Mouse (Mus musculus) right cerebral cortex, adult 18-20 months (tissue): ENCODE results near the gene Dnase2b.
A peak's percentile ranks its signal among the peaks of the same experiment; 100 is the strongest.

Experiments
- DNase-seq: peaks from one replicate; pipeline ENCODE4 v3.0.0; 2022; ENCODE audit warnings: mixed read lengths

The Dnase2b gene

GRCm38 (mm10) chr3:146611821-146612220 lies 3.6 kb downstream of the Dnase2b start:
- no peak for DNase-seq

GRCm38 (mm10) chr3:146611261-146611660 lies 4.1 kb downstream of the Dnase2b start:
- DNase-seq, result no peak

- peak; percentile 73 for DNase-seq
These were observed 5.1 kb downstream of the Dnase2b start for GRCm38 (mm10) chr3:146610322-146610721.

GRCm38 (mm10) chr3:146607368-146607767 lies 8.0 kb downstream of the Dnase2b start:
- DNase-seq, result peak; percentile 79

GRCm38 (mm10) chr3:146604647-146605046 lies 10.7 kb downstream of the Dnase2b start:
- no peak for DNase-seq

GRCm38 (mm10) chr3:146602531-146602930 lies 12.9 kb downstream of the Dnase2b start:
- no peak for DNase-seq

GRCm38 (mm10) chr3:146601205-146601604 lies 14.2 kb downstream of the Dnase2b start:
- no peak for DNase-seq

GRCm38 (mm10) chr3:146599198-146599900 lies 16.0 kb downstream of the Dnase2b start:
- DNase-seq, result no peak

GRCm38 (mm10) chr3:146598411-146598810 lies 17.0 kb downstream of the Dnase2b start:
- peak; percentile 55 for DNase-seq

GRCm38 (mm10) chr3:146596864-146597263 lies 18.5 kb downstream of the Dnase2b start:
- no peak for DNase-seq

- no peak for DNase-seq
These were observed 19.0 kb downstream of the Dnase2b start for GRCm38 (mm10) chr3:146596387-146596786.

- no peak for DNase-seq
These were observed 20.0 kb downstream of the Dnase2b start for GRCm38 (mm10) chr3:146595440-146595839.

GRCm38 (mm10) chr3:146591601-146592000 lies 23.8 kb downstream of the Dnase2b start:
- no peak for DNase-seq

GRCm38 (mm10) chr3:146591159-146591558 lies 24.2 kb downstream of the Dnase2b start:
- no peak for DNase-seq

GRCm38 (mm10) chr3:146589523-146589922 lies 25.9 kb downstream of the Dnase2b start:
- no peak for DNase-seq

GRCm38 (mm10) chr3:146586616-146587015 lies 28.8 kb downstream of the Dnase2b start:
- DNase-seq, result no peak

- DNase-seq, result no peak
These were observed 31.5 kb downstream of the Dnase2b start for GRCm38 (mm10) chr3:146583908-146584307.

GRCm38 (mm10) chr3:146583478-146583877 lies 31.9 kb downstream of the Dnase2b start:
- DNase-seq, result no peak

GRCm38 (mm10) chr3:146580039-146580729 lies 35.2 kb downstream of the Dnase2b start:
- DNase-seq, result no peak

GRCm38 (mm10) chr3:146577591-146577990 lies 37.8 kb downstream of the Dnase2b start:
- DNase-seq, result no peak

GRCm38 (mm10) chr3:146571341-146571740 lies 44.1 kb downstream of the Dnase2b start:
- DNase-seq, result no peak

- no peak for DNase-seq
These were observed 44.5 kb downstream of the Dnase2b start for GRCm38 (mm10) chr3:146570939-146571338.

- DNase-seq, result no peak
These were observed 45.1 kb downstream of the Dnase2b start, which contains the start of gene Uox for GRCm38 (mm10) chr3:146570148-146570782. Gene Uox, plus strand, starts transcription at chr3:146570426.

- DNase-seq, result no peak
These were observed 45.8 kb downstream of the Dnase2b start for GRCm38 (mm10) chr3:146569594-146569993.
